Mouse (Mus musculus): ENCODE measurements around the gene Man2b1. TPM values are rescaled to one million over a fixed set of nuclear protein-coding genes. Genes with fewer than 3 reads are reported as not detected.

Gene Man2b1
- polyA plus RNA-seq, 1 experiment from 2014 or later, result 14.7 TPM

Small RNAs within 50 kb of the gene (microRNA-seq; reads per million reads assigned to microRNA genes)
- gene Gm23388 (1.6 reads per million), gene Mir7070 (2.4 reads per million)

Other genes starting within 250 kb of the Man2b1 start
- 93.9 and 114 TPM in 2 replicates for gene Rad23a, start 242.6 kb upstream of the Man2b1 start, polyA plus RNA-seq (2015; fragmentation: Nextera tagmentation; extraction: Ambion mirVana)
- 549 and 569 TPM in 2 replicates for gene Calr, start 236.3 kb upstream of the Man2b1 start, polyA plus RNA-seq (2015; fragmentation: Nextera tagmentation; extraction: Ambion mirVana)
- gene Farsa, start 226.3 kb upstream of the Man2b1 start, polyA plus RNA-seq (2015; fragmentation: Nextera tagmentation; extraction: Ambion mirVana), result 123 and 127 TPM in 2 replicates
- 80.3 and 85.1 TPM in 2 replicates for gene Syce2, start 211.2 kb upstream of the Man2b1 start, polyA plus RNA-seq (2015; fragmentation: Nextera tagmentation; extraction: Ambion mirVana)
- gene Gcdh, start 189.3 kb upstream of the Man2b1 start, polyA plus RNA-seq (2015; fragmentation: Nextera tagmentation; extraction: Ambion mirVana), result 33.2 and 34.2 TPM in 2 replicates
- 0.74 and 1.2 TPM in 2 replicates for gene Klf1, start 181.3 kb upstream of the Man2b1 start, polyA plus RNA-seq (2015; fragmentation: Nextera tagmentation; extraction: Ambion mirVana)
- 6.9 and 9.4 TPM in 2 replicates for gene Dnase2a, start 174.7 kb upstream of the Man2b1 start, polyA plus RNA-seq (2015; fragmentation: Nextera tagmentation; extraction: Ambion mirVana)
- 31.6 and 37.3 TPM in 2 replicates for gene Mast1, start 145.9 kb upstream of the Man2b1 start, polyA plus RNA-seq (2015; fragmentation: Nextera tagmentation; extraction: Ambion mirVana)
- 1.2 and 1.8 TPM in 2 replicates for gene Rtbdn, start 136.3 kb upstream of the Man2b1 start, polyA plus RNA-seq (2015; fragmentation: Nextera tagmentation; extraction: Ambion mirVana)
- gene Gm49661, start 113.8 kb upstream of the Man2b1 start, polyA plus RNA-seq (2015; fragmentation: Nextera tagmentation; extraction: Ambion mirVana), result not detected in 2 replicates
- gene Prdx2, start 113.7 kb upstream of the Man2b1 start, polyA plus RNA-seq (2015; fragmentation: Nextera tagmentation; extraction: Ambion mirVana), result 1,640 and 1,662 TPM in 2 replicates
- 119 and 124 TPM in 2 replicates for gene Rnaseh2a, start 113.5 kb upstream of the Man2b1 start, polyA plus RNA-seq (2015; fragmentation: Nextera tagmentation; extraction: Ambion mirVana)
- gene Junb, start 104.6 kb upstream of the Man2b1 start, polyA plus RNA-seq (2015; fragmentation: Nextera tagmentation; extraction: Ambion mirVana), result 3.4 and 4.2 TPM in 2 replicates
- 16.8 and 21.5 TPM in 2 replicates for gene Hook2, start 92.7 kb upstream of the Man2b1 start, polyA plus RNA-seq (2015; fragmentation: Nextera tagmentation; extraction: Ambion mirVana)
- not detected in 2 replicates for gene Best2, start 68.7 kb upstream of the Man2b1 start, polyA plus RNA-seq (2015; fragmentation: Nextera tagmentation; extraction: Ambion mirVana)
- gene Asna1, start 58.0 kb upstream of the Man2b1 start, polyA plus RNA-seq (2015; fragmentation: Nextera tagmentation; extraction: Ambion mirVana), result 166 and 168 TPM in 2 replicates
- 125 and 154 TPM in 2 replicates for gene Trir, start 56.4 kb upstream of the Man2b1 start, polyA plus RNA-seq (2015; fragmentation: Nextera tagmentation; extraction: Ambion mirVana)
- gene Tnpo2, start 46.4 kb upstream of the Man2b1 start, polyA plus RNA-seq (2015; fragmentation: Nextera tagmentation; extraction: Ambion mirVana), result 46.4 and 49.4 TPM in 2 replicates
- gene Fbxw9, start 23.2 kb upstream of the Man2b1 start, polyA plus RNA-seq (2015; fragmentation: Nextera tagmentation; extraction: Ambion mirVana), result 39.4 and 49.1 TPM in 2 replicates
- 0.88 and 0.93 TPM in 2 replicates for gene Gm5741, start 15.3 kb upstream of the Man2b1 start, polyA plus RNA-seq (2015; fragmentation: Nextera tagmentation; extraction: Ambion mirVana)
- gene Dhps, start 11.5 kb upstream of the Man2b1 start, polyA plus RNA-seq (2015; fragmentation: Nextera tagmentation; extraction: Ambion mirVana), result 79.5 TPM in 2 replicates
- 136 and 137 TPM in 2 replicates for gene Wdr83os, start 2.5 kb upstream of the Man2b1 start, polyA plus RNA-seq (2015; fragmentation: Nextera tagmentation; extraction: Ambion mirVana)
- gene Wdr83, start 2.0 kb upstream of the Man2b1 start, polyA plus RNA-seq (2015; fragmentation: Nextera tagmentation; extraction: Ambion mirVana), result 52.9 and 57.8 TPM in 2 replicates
- gene Zfp791, start 39.8 kb downstream of the Man2b1 start, polyA plus RNA-seq (2015; fragmentation: Nextera tagmentation; extraction: Ambion mirVana), result 2.1 and 2.3 TPM in 2 replicates
- not detected in 2 replicates for gene Cks1brt, start 68.7 kb downstream of the Man2b1 start, polyA plus RNA-seq (2015; fragmentation: Nextera tagmentation; extraction: Ambion mirVana)
- not detected in 2 replicates for gene Olfr371, start 142.7 kb downstream of the Man2b1 start, polyA plus RNA-seq (2015; fragmentation: Nextera tagmentation; extraction: Ambion mirVana)
- gene Orc6, start 216.4 kb downstream of the Man2b1 start, polyA plus RNA-seq (2015; fragmentation: Nextera tagmentation; extraction: Ambion mirVana), result 109 and 115 TPM in 2 replicates
- 161 and 165 TPM in 2 replicates for gene Vps35, start 216.5 kb downstream of the Man2b1 start, polyA plus RNA-seq (2015; fragmentation: Nextera tagmentation; extraction: Ambion mirVana)

Data from forebrain, embryonic 13.5 days (tissue).